Mouse (Mus musculus): ENCODE measurements around the gene Rrad. TPM values are rescaled to one million over a fixed set of nuclear protein-coding genes. Genes with fewer than 3 reads are reported as not detected.

Rrad gene
- polyA plus RNA-seq, 1 experiment from 2014 or later, result 4.1 TPM

DNA sequence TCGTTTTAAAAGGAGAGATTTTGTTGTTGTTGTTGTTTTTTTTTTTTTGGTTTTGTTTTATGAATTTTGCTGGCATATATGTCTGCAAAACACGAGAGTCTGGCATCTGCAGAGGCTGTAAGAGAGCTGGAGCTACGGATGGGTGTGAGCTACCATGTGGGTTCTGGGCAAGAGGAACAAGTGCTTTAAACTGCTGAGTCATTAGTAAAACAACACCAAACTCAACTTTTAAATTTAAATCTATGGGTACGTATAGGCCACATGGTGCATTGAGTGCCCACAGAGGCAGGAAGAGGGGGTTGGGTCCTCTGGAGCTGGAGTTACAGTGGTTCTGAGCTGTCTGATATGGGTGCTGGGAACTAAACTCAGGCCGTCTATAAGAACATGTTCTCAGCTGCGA lies 6.9 kb upstream of the Rrad start:
- no peak overlapping the region for H3K9ac ChIP-seq (ENCODE audit: low read depth, low read length)
- WGBS, result 82% methylated on average over 6 of the region's 6 CpGs
- no peak overlapping the region for H3K27ac ChIP-seq (ENCODE audit: low read depth, low read length)
- no peaks in the 10 kb centered on the region for H3K9me3 ChIP-seq (ENCODE audit: control insufficient read depth, low read length)
- no peak overlapping the region for H3K4me2 ChIP-seq
- H3K4me3 ChIP-seq (ENCODE audit: low read depth, low read length), result no peak overlapping the region
- ATAC-seq (replicated peaks; ENCODE audit: low FRiP score), result no peak
- no peak for DNase-seq (ENCODE audit: low spot score)
- 0 out of 2 replicates have a peak, but pooled peaks cover 6% of the 10 kb centered on the region for H3K36me3 ChIP-seq (ENCODE audit: control insufficient read depth, insufficient read depth, low read length)
- H3K27me3 ChIP-seq (replicated peaks; ENCODE audit: control insufficient read depth, insufficient read depth, low read length), result no peaks in the 10 kb centered on the region
- peaks cover 10% of the 10 kb centered on the region for H3K4me1 ChIP-seq (replicated peaks; ENCODE audit: control insufficient read depth, insufficient read depth, low read length)

DNA sequence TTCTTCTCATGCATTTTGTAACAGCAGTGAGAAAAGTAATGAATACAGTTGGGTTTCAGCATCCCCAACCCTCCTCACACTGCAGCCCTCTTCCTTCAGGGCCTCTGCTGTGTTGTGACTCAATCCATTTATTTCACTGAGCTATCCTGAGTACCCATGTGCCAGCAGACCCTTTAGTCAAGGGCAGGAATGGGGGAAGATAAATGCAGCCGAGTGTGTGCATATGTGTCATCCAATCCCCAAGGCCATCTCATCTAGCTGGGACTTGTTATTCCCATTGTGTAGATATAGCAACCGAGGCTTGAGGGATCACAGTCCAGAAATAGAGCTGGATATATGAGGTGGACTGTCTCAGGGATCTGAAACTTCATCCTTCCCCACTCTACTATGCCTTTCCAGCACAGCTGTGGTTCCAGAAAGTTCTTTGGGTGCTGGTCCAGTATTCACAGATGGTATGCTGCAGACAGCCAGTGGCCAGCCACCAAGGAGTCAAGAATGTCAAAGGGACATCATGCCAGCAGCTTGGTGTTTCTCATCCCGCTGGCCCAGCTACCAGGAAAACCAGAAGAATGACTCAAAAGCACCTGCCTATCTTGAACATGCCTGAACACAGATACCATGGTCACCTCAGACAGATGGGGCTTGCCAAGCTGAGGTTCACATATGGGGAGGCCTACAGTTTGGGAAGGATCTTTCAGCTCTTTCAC lies 4.0 kb upstream of the Rrad start:
- H3K27me3 ChIP-seq (replicated peaks; ENCODE audit: control insufficient read depth, insufficient read depth, low read length), result peaks cover 5% of the 10 kb centered on the region
- no peak overlapping the region for H3K27ac ChIP-seq (ENCODE audit: low read depth, low read length)
- no peaks in the 10 kb centered on the region for H3K9me3 ChIP-seq (ENCODE audit: control insufficient read depth, low read length)
- WGBS, result 92% methylated on average over 3 of the region's 3 CpGs
- DNase-seq (ENCODE audit: low spot score) (no peak), ATAC-seq (replicated peaks; ENCODE audit: low FRiP score) (no peak)
- H3K9ac ChIP-seq (ENCODE audit: low read depth, low read length), result no peak overlapping the region
- no peak overlapping the region for H3K4me3 ChIP-seq (ENCODE audit: low read depth, low read length)
- H3K36me3 ChIP-seq (ENCODE audit: control insufficient read depth, insufficient read depth, low read length), result 0 out of 2 replicates have a peak, but pooled peaks cover 6% of the 10 kb centered on the region
- H3K4me2 ChIP-seq, result no peak overlapping the region
- H3K4me1 ChIP-seq (replicated peaks; ENCODE audit: control insufficient read depth, insufficient read depth, low read length), result peaks cover 12% of the 10 kb centered on the region

DNA sequence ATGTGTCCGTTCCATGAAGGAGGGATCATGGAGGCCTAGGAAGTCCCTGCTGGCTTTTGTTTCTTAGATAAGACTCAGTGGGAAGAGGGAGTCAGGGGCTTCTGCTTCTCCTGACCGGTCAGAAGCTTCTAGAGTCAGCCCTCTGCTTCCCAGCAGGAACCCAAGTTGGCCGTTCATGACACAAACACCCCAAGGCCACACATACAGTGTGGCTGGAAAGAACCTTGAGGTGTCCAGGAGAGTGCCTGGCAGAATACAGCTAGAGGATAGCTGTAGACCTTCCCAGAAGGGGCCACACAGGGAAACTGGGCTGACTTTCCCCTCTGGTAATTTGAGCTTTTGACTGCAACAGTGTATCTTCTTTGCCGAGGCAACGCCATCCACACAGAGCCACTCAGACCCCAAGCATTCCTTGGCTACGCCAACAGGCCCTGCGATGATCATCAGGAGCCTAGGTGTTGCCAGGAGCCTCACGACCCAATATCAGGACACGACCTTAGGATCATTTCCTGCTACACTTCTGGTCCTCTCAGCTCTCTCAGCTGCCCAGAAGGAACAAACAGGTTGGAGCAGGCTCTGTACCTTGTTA lies 2.1 kb upstream of the Rrad start:
- H3K27ac ChIP-seq (ENCODE audit: low read depth, low read length), result no peak overlapping the region
- no peak for ATAC-seq (replicated peaks; ENCODE audit: low FRiP score)

DNA sequence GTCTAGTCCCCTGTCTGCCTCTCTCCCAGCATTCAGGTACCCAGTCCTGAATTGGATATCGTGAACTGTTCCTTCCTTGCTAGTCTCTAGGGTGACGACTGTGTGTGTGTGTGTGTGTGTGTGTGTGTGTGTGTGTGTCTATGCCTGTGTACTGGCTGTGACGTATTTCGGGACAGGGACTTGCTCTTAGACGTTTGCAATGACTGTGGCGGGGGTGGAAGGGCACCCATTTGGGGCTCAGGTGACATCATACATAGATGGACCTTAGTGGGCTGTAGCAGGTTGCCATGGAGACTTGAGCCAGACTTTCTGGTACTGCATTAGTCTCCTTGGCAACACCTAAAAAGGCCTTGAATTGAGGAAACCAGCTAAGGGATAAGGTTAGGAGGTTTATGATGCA lies 1.4 kb upstream of the Rrad start:
- Histone ChIP-seq H3K9me3 (ENCODE audit: control insufficient read depth, low read length) (no peaks in the 10 kb centered on the region), H3K27ac (ENCODE audit: low read depth, low read length) (no peak overlapping the region), H3K27me3 (replicated peaks; ENCODE audit: control insufficient read depth, insufficient read depth, low read length) (peaks cover 5% of the 10 kb centered on the region), H3K9ac (ENCODE audit: low read depth, low read length) (no peak overlapping the region), H3K4me3 (ENCODE audit: low read depth, low read length) (no peak overlapping the region), H3K36me3 (ENCODE audit: control insufficient read depth, insufficient read depth, low read length) (no peaks in the 10 kb centered on the region), H3K4me2 (no peak overlapping the region), H3K4me1 (replicated peaks; ENCODE audit: control insufficient read depth, insufficient read depth, low read length) (peaks cover 13% of the 10 kb centered on the region; the same call in 1 of the 2 replicates)
- 67% methylated on average over 6 of the region's 6 CpGs for WGBS
- DNase-seq (ENCODE audit: low spot score) (no peak), ATAC-seq (replicated peaks; ENCODE audit: low FRiP score) (no peak)

More for the DNA sequence above, 2.1 kb upstream of the Rrad start:
- Histone ChIP-seq H3K27me3 (replicated peaks; ENCODE audit: control insufficient read depth, insufficient read depth, low read length) (peaks cover 5% of the 10 kb centered on the region), H3K4me3 (ENCODE audit: low read depth, low read length) (no peak overlapping the region), H3K36me3 (ENCODE audit: control insufficient read depth, insufficient read depth, low read length) (no peaks in the 10 kb centered on the region), H3K4me1 (replicated peaks; ENCODE audit: control insufficient read depth, insufficient read depth, low read length) (peaks cover 13% of the 10 kb centered on the region; the same call in 1 of the 2 replicates), H3K9me3 (ENCODE audit: control insufficient read depth, low read length) (no peaks in the 10 kb centered on the region), H3K4me2 (no peak overlapping the region), H3K9ac (ENCODE audit: low read depth, low read length) (no peak overlapping the region)
- no peak for DNase-seq (ENCODE audit: low spot score)
- WGBS, result 59% methylated on average over 9 of the region's 9 CpGs

DNA sequence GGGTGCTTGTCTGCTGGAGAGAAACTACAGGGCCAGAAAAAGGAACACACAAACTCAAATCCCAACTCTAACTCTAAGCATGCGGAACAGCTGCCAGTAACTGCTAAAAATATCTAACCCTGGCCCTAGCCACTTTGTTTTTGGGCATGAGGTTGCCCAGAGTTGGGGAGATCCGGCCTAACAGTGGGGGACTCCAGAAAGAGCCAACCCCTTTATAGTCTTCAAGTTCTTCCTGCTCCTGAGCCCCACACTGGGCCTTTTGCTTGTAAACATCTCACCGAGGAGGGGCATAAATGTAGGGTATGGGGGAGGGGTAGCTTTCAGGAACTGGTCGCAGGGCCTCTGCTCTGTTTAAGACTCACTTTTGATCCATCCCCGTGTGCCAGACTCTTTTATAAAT lies 848 bp upstream of the Rrad start:
- Histone ChIP-seq H3K36me3 (ENCODE audit: control insufficient read depth, insufficient read depth, low read length) (no peaks in the 10 kb centered on the region), H3K27ac (ENCODE audit: low read depth, low read length) (no peak overlapping the region), H3K4me3 (ENCODE audit: low read depth, low read length) (no peak overlapping the region), H3K4me1 (replicated peaks; ENCODE audit: control insufficient read depth, insufficient read depth, low read length) (peaks cover 13% of the 10 kb centered on the region; the same call in 1 of the 2 replicates), H3K4me2 (no peak overlapping the region), H3K9ac (ENCODE audit: low read depth, low read length) (no peak overlapping the region), H3K27me3 (replicated peaks; ENCODE audit: control insufficient read depth, insufficient read depth, low read length) (peaks cover 5% of the 10 kb centered on the region), H3K9me3 (ENCODE audit: control insufficient read depth, low read length) (no peaks in the 10 kb centered on the region)
- DNase-seq (ENCODE audit: low spot score) (no peak), ATAC-seq (replicated peaks; ENCODE audit: low FRiP score) (no peak)
- 36% methylated on average over 5 of the region's 5 CpGs for WGBS

DNA sequence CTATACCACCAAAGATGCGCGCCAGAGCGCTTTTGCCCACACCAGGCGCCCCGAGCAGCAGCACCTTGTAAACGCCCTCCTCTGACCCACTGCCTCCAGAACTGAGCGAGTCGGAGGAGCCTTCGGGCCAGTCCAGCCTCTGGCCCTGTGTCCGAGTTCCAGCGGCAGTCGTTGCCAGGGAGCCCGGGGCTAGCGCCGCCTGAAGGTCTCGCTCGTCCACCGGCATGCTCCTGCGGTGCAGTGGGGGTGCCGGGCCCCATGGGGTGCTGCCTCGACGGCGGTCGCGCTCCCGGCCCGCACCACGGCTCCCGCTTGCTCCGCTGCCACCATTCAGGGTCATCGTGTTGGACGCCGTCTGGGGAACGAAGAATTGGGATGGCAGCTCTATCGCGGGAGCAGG lies 553 bp downstream of the Rrad start:
- peak; percentile 16 for ATAC-seq (replicated peaks; ENCODE audit: low FRiP score)
- Histone ChIP-seq H3K9me3 (ENCODE audit: control insufficient read depth, low read length) (no peaks in the 10 kb centered on the region), H3K27me3 (replicated peaks; ENCODE audit: control insufficient read depth, insufficient read depth, low read length) (peaks cover 5% of the 10 kb centered on the region), H3K4me1 (replicated peaks; ENCODE audit: control insufficient read depth, insufficient read depth, low read length) (peaks cover 13% of the 10 kb centered on the region; the same call in 1 of the 2 replicates), H3K4me3 (ENCODE audit: low read depth, low read length) (peak overlapping the region; percentile 42), H3K9ac (ENCODE audit: low read depth, low read length) (no peak overlapping the region), H3K4me2 (peak overlapping the region; percentile 63), H3K36me3 (ENCODE audit: control insufficient read depth, insufficient read depth, low read length) (no peaks in the 10 kb centered on the region), H3K27ac (ENCODE audit: low read depth, low read length) (no peak overlapping the region)
- DNase-seq (ENCODE audit: low spot score), result peak; percentile 43
- WGBS, result 2% methylated on average over 36 of the region's 36 CpGs

DNA sequence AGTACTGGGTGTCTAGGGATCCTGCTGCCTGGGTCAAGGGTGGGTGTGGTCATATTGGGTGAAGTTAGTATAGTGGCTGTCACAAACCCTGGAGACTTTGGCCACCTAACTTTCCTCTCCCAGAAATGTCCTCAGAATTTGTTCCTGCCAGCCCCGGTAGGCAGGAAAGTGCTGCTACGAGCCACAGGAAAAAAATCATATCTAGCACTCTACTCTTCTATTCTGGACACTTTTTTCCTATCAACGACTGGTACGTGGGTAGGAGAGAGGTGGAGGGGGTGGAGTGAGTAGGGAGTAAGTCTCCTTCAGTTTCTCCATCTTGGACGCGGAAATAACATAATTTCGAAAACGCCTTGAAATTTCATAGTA lies 1.0 kb downstream of the Rrad start:
- 34% methylated on average over 8 of the region's 8 CpGs for WGBS
- Histone ChIP-seq H3K36me3 (ENCODE audit: control insufficient read depth, insufficient read depth, low read length) (no peaks in the 10 kb centered on the region), H3K4me3 (ENCODE audit: low read depth, low read length) (peak overlapping the region; percentile 42), H3K27ac (ENCODE audit: low read depth, low read length) (no peak overlapping the region), H3K4me2 (peak overlapping the region; percentile 63), H3K4me1 (replicated peaks; ENCODE audit: control insufficient read depth, insufficient read depth, low read length) (peaks cover 13% of the 10 kb centered on the region; the same call in 1 of the 2 replicates), H3K9ac (ENCODE audit: low read depth, low read length) (no peak overlapping the region), H3K27me3 (replicated peaks; ENCODE audit: control insufficient read depth, insufficient read depth, low read length) (peaks cover 5% of the 10 kb centered on the region), H3K9me3 (ENCODE audit: control insufficient read depth, low read length) (no peaks in the 10 kb centered on the region)
- ATAC-seq (replicated peaks; ENCODE audit: low FRiP score) (no peak), DNase-seq (ENCODE audit: low spot score) (no peak)

DNA sequence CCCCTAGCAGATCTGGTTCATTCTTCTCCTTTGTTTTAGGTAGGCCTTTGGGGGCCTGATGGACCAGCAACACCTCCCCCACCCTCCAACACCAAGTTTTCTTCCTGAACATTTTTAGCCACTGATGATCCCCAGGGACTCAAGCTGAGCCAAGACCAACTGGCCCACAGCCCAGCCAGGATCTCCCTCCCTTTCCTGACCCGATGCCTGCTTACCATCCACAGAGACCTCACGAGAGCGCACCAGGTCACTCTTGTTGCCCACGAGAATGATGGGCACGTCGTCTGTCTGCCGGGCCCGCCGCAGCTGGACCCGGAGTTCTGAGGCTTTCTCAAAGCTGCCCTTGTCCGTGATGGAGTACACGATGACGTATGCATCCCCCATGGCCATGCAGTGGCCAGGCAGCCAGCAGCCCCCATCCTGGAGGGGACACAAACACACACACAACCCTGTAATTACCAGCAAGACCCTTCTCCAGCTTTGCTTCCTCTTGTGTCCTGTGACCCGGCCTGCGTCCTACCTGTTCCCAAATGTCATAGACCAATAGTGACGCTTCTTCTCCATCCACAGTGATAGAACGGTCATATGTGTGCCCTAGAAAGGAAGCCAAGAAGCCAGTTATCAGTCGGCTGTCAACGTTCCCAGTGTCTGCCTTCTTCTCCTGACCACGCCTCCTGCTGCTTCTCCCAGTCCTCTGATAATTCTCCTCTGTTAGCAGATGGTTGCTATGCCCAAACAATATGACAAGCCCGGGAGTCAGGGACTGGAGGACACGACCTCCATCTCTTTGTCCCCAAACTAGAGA lies 1.6 kb downstream of the Rrad start:
- Histone ChIP-seq H3K27ac (ENCODE audit: low read depth, low read length) (no peak overlapping the region), H3K4me1 (replicated peaks; ENCODE audit: control insufficient read depth, insufficient read depth, low read length) (peaks cover 13% of the 10 kb centered on the region; the same call in 1 of the 2 replicates), H3K9ac (ENCODE audit: low read depth, low read length) (no peak overlapping the region), H3K36me3 (ENCODE audit: control insufficient read depth, insufficient read depth, low read length) (no peaks in the 10 kb centered on the region), H3K27me3 (replicated peaks; ENCODE audit: control insufficient read depth, insufficient read depth, low read length) (peaks cover 5% of the 10 kb centered on the region), H3K9me3 (ENCODE audit: control insufficient read depth, low read length) (no peaks in the 10 kb centered on the region), H3K4me3 (ENCODE audit: low read depth, low read length) (no peak overlapping the region), H3K4me2 (peak overlapping the region; percentile 63; the same call in 1 of the 2 replicates)
- DNase-seq (ENCODE audit: low spot score) (no peak), ATAC-seq (replicated peaks; ENCODE audit: low FRiP score) (0 out of 2 replicates have a peak, but pooled peaks have one; percentile 18)
- 65% methylated on average over 22 of the region's 22 CpGs for whole genome bisulfite sequencing

Measured in liver, embryonic 11.5 days (tissue).